Mouse (Mus musculus) olfactory bulb, adult 2 months (tissue): ENCODE measurements at regions not wholly inside any gene's neighbourhood (a gene's known extent, or its start where the extent isn't known, plus 50 kb on each side); places are given as distances from the start of the nearest gene placed in this dataset.
"Not testable (repeated sequence)": the region's sequence is repeated elsewhere in the genome, so short reads cannot be mapped to it uniquely, and the experiment has no call there.

Source experiments
- H3K27ac ChIP-seq: fragments of 200-500 bp; 2 replicates; pipeline ENCODE4 v1.5.1; 2012; ENCODE audit warnings: low read depth, low read length; ENCODE audit not compliant: insufficient read depth
- H3K4me1 ChIP-seq: fragments of 200-500 bp; 2 replicates; pipeline ENCODE4 v1.6.1; 2012; ENCODE audit warnings: low read length; ENCODE audit not compliant: control insufficient read depth, insufficient read depth
- H3K4me3 ChIP-seq: fragments of 200-500 bp; 2 replicates; pipeline ENCODE4 v1.5.1; 2012; ENCODE audit warnings: mild to moderate bottlenecking, low read depth, low read length, moderate library complexity; ENCODE audit not compliant: insufficient read depth
- CTCF ChIP-seq: fragments of 200-500 bp; IDR thresholded peaks from 2 replicates; pipeline ENCODE4 v1.5.1; 2012; ENCODE audit warnings: low read depth, mild to moderate bottlenecking, low read length, moderate library complexity; ENCODE audit not compliant: insufficient read depth
- POLR2A ChIP-seq: fragments of 200-500 bp; IDR thresholded peaks from 2 replicates; pipeline ENCODE4 v1.6.1; 2012; ENCODE audit warnings: mild to moderate bottlenecking, low read depth, low read length, moderate library complexity; ENCODE audit not compliant: insufficient read depth
- WGBS: fragments of 180-500 bp; shearing (Covaris S2); methylation state at CpG from one replicate; pipeline ENCODE4 v1.1.7; 2018; 5-methylcytosine and 5-hydroxymethylcytosine counted together

GRCm38 (mm10) chr12:16349310-16349709, 261.5 kb downstream of the Lpin1 start:
- TF ChIP-seq CTCF (no peak), POLR2A (no peak)
- no peak overlapping the region for H3K4me3 ChIP-seq
- H3K4me1 ChIP-seq = no peaks in the 10 kb centered on the region
- no peak overlapping the region for H3K27ac ChIP-seq

DNA sequence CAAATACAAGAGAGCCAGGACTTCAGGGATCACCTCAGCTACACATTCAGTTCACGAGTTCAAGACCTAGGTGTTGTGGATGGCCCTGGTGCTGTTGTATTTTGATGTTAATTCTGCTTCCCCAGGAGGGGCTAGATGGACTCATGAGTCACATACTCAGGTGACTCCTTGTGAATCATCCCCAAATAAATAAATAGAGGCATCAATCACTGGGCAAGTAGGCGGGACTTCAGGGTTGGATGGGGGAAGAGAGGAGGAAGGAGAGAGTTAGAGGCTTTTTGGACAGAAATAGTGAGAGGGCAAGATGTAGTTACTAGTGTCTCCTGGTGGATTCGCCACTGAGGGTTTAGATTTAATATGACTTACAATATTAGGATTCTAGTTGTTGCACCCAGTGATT, 266.7 kb downstream of the Lpin1 start:
- Histone ChIP-seq H3K4me1 (no peaks in the 10 kb centered on the region), H3K4me3 (no peak overlapping the region), H3K27ac (no peak overlapping the region)
- WGBS = 94% methylated on average over 3 of the region's 3 CpGs
- no peak for TF ChIP-seq POLR2A
- TF ChIP-seq CTCF = no peak

GRCm38 (mm10) chr12:16342030-16342429, 268.7 kb downstream of the Lpin1 start:
- WGBS = 60% methylated on average over 2 of the region's 2 CpGs
- not testable (repeated sequence) for H3K4me3 ChIP-seq, H3K27ac ChIP-seq, H3K4me1 ChIP-seq

DNA sequence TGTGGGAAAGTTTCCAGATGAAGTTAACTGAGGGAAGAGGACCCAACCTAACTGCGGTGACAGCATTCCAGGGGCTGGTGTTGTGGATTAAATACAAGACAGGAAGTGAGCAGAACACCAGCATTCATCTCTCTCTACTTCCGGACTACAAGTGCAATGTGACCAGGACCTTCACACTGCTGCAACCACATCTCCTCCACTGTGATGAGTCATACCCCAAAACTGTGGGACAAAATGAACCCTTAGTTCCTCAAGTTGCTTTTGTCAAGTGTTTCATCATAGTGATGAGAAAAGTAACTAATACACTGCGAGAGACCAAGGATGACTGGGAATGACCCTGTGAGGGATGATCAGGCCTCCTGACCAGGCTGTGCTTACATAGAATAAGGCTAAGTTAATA, 279.3 kb downstream of the Lpin1 start:
- H3K27ac ChIP-seq = no peak overlapping the region
- WGBS = 95% methylated on average over 3 of the region's 3 CpGs
- no peaks in the 10 kb centered on the region for H3K4me1 ChIP-seq
- H3K4me3 ChIP-seq = no peak overlapping the region
- TF ChIP-seq CTCF (no peak), POLR2A (no peak)

- no peak for TF ChIP-seq CTCF
- TF ChIP-seq POLR2A = no peak
- WGBS = 48% methylated on average over 2 of the region's 2 CpGs
Observed at GRCm38 (mm10) chr12:16329129-16329528, 281.6 kb downstream of the Lpin1 start.

GRCm38 (mm10) chr12:16320536-16321402, 290.0 kb downstream of the Lpin1 start:
- WGBS = 52% methylated on average over 9 of the region's 9 CpGs
- Histone ChIP-seq H3K4me3 (no peak overlapping the region), H3K4me1 (no peaks in the 10 kb centered on the region), H3K27ac (no peak overlapping the region)
- TF ChIP-seq CTCF = no peak

More at GRCm38 (mm10) chr12:16329129-16329528, 281.6 kb downstream of the Lpin1 start:
- no peaks in the 10 kb centered on the region for H3K4me1 ChIP-seq
- H3K4me3 ChIP-seq = no peak overlapping the region
- no peak overlapping the region for H3K27ac ChIP-seq

DNA sequence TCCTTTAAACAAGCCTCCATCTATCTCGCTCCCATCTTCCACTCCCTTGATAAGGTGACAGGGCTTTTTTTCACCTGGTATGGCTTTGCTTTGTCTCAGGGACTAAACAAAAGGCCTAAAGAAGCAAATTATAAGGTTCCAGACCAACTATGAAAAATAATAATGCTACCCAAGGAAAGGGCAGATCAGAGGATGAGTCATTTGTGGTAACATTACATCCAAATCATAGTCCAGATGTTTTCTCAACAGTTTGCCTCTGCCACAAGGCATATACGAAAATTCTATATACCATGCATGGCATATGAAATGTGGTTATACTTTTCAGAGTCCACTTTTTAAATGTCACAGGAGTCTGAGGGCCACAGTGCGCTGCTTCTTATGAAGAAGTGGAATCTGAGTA, 302.7 kb downstream of the Lpin1 start:
- Histone ChIP-seq H3K4me3 (no peak overlapping the region), H3K4me1 (no peaks in the 10 kb centered on the region), H3K27ac (no peak overlapping the region)
- WGBS = 90% methylated on average over 3 of the region's 3 CpGs
- TF ChIP-seq CTCF (no peak), POLR2A (no peak)

DNA sequence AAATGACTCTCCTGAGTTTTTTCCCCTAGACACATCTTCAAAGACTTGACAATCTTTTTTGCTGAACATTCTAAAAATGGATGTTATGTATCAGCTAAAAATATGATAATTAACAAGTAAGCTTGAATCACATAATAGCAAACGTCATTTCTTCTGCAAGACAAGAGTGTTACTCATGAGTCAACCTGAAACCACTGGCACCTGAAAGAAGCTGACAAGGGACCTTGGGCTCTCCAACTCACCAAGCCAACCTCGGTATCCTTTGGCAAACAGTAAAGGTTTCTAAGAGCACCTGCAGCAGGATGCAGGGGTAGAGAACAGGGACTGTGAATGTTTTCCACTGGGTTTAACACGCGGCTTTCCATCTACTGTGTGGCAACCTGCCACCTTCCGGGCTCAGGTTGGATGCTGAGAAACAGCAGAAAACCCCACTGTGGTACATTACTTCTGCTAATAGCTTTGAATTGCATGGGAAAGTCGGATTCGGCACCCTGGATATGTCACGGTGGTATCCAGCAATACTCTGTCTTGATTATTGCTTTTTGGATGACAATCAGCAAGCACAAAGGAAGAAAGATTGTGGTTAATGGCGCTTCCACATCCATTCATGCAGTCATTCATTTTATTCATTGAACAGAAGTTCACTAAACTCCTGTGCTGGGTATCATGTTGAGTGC, 305.9 kb downstream of the Lpin1 start:
- Histone ChIP-seq H3K4me3 (no peak overlapping the region), H3K4me1 (no peaks in the 10 kb centered on the region), H3K27ac (no peak overlapping the region)
- WGBS = 77% methylated on average over 9 of the region's 9 CpGs
- TF ChIP-seq CTCF (no peak), POLR2A (no peak)

- H3K4me1 ChIP-seq = no peaks in the 10 kb centered on the region
- WGBS = 94% methylated on average over 5 of the region's 5 CpGs
- H3K4me3 ChIP-seq = no peak overlapping the region
- H3K27ac ChIP-seq = no peak overlapping the region
- TF ChIP-seq CTCF (no peak), POLR2A (no peak)
Observed at GRCm38 (mm10) chr12:16285061-16285460, 325.7 kb downstream of the Lpin1 start.
